Mouse (Mus musculus): ENCODE results near the gene Gm48551. TPM values are rescaled to one million over a fixed set of nuclear protein-coding genes. Genes with fewer than 3 reads are reported as not detected.

Gene Gm48551
- polyA plus RNA-seq, 1 experiment from 2014 or later, result 1.9 TPM

Small RNA genes lying within 50 kb of the gene (microRNA-seq; reads per million reads assigned to microRNA genes)
- 2.5 reads per million for gene Mir1191b (ENCODE audit: borderline number of aligned reads)
- gene Mir6913 (ENCODE audit: borderline number of aligned reads), result not detected

Other genes with a start within 250 kb of the Gm48551 start
- gene Zbtb7a, start 249.2 kb upstream of the Gm48551 start, polyA plus RNA-seq (2014; fragmentation: Nextera tagmentation; extraction: Ambion mirVana), result 31.6 and 34.2 TPM in 2 replicates
- 41.2 and 50.9 TPM in 2 replicates for gene Pias4, start 216.5 kb upstream of the Gm48551 start, polyA plus RNA-seq (2014; fragmentation: Nextera tagmentation; extraction: Ambion mirVana)
- gene Eef2, start 207.8 kb upstream of the Gm48551 start, polyA plus RNA-seq (2014; fragmentation: Nextera tagmentation; extraction: Ambion mirVana), result 626 and 647 TPM in 2 replicates
- 44.5 and 45.6 TPM in 2 replicates for gene Dapk3, start 201.5 kb upstream of the Gm48551 start, polyA plus RNA-seq (2014; fragmentation: Nextera tagmentation; extraction: Ambion mirVana)
- gene 4930442H23Rik, start 200.6 kb upstream of the Gm48551 start, polyA plus RNA-seq (2014; fragmentation: Nextera tagmentation; extraction: Ambion mirVana), result not detected in 2 replicates
- not detected in 2 replicates for gene Nmrk2, start 182.4 kb upstream of the Gm48551 start, polyA plus RNA-seq (2014; fragmentation: Nextera tagmentation; extraction: Ambion mirVana)
- gene Atcay, start 153.6 kb upstream of the Gm48551 start, polyA plus RNA-seq (2014; fragmentation: Nextera tagmentation; extraction: Ambion mirVana), result 0.05 TPM in 1 of 2 replicates, not detected in the other
- 1.3 and 2.1 TPM in 2 replicates for gene Zfr2, start 151.3 kb upstream of the Gm48551 start, polyA plus RNA-seq (2014; fragmentation: Nextera tagmentation; extraction: Ambion mirVana)
- 2.1 TPM in 2 replicates for gene Matk, start 131.5 kb upstream of the Gm48551 start, polyA plus RNA-seq (2014; fragmentation: Nextera tagmentation; extraction: Ambion mirVana)
- gene Mrpl54, start 117.5 kb upstream of the Gm48551 start, polyA plus RNA-seq (2014; fragmentation: Nextera tagmentation; extraction: Ambion mirVana), result 226 and 233 TPM in 2 replicates
- 47.5 and 55.0 TPM in 2 replicates for gene Apba3, start 117.5 kb upstream of the Gm48551 start, polyA plus RNA-seq (2014; fragmentation: Nextera tagmentation; extraction: Ambion mirVana)
- gene Tjp3, start 92.9 kb upstream of the Gm48551 start, polyA plus RNA-seq (2014; fragmentation: Nextera tagmentation; extraction: Ambion mirVana), result 1.8 TPM in 2 replicates
- gene Pip5k1c, start 91.5 kb upstream of the Gm48551 start, polyA plus RNA-seq (2014; fragmentation: Nextera tagmentation; extraction: Ambion mirVana), result 40.0 and 42.5 TPM in 2 replicates
- gene Cactin, start 63.4 kb upstream of the Gm48551 start, polyA plus RNA-seq (2014; fragmentation: Nextera tagmentation; extraction: Ambion mirVana), result 49.9 and 51.9 TPM in 2 replicates
- gene Tbxa2r, start 55.7 kb upstream of the Gm48551 start, polyA plus RNA-seq (2014; fragmentation: Nextera tagmentation; extraction: Ambion mirVana), result 7.8 and 7.9 TPM in 2 replicates
- gene Gipc3, start 41.2 kb upstream of the Gm48551 start, polyA plus RNA-seq (2014; fragmentation: Nextera tagmentation; extraction: Ambion mirVana), result not detected in 2 replicates
- gene Hmg20b, start 34.0 kb upstream of the Gm48551 start, polyA plus RNA-seq (2014; fragmentation: Nextera tagmentation; extraction: Ambion mirVana), result 68.6 and 69.2 TPM in 2 replicates
- 11.2 TPM in 2 replicates for gene Mfsd12, start 27.0 kb upstream of the Gm48551 start, polyA plus RNA-seq (2014; fragmentation: Nextera tagmentation; extraction: Ambion mirVana)
- 0.64 and 0.68 TPM in 2 replicates for gene 4930404N11Rik, start 18.6 kb upstream of the Gm48551 start, polyA plus RNA-seq (2014; fragmentation: Nextera tagmentation; extraction: Ambion mirVana)
- 74.0 and 75.9 TPM in 2 replicates for gene Fzr1, start 6.0 kb upstream of the Gm48551 start, polyA plus RNA-seq (2014; fragmentation: Nextera tagmentation; extraction: Ambion mirVana)
- 97.4 and 99.3 TPM in 2 replicates for gene Dohh, start within 50 bp of the Gm48551 start, polyA plus RNA-seq (2014; fragmentation: Nextera tagmentation; extraction: Ambion mirVana)
- 0.62 and 0.67 TPM in 2 replicates for gene Gm48552, start 4.5 kb downstream of the Gm48551 start, polyA plus RNA-seq (2014; fragmentation: Nextera tagmentation; extraction: Ambion mirVana)
- gene Smim24, start 8.6 kb downstream of the Gm48551 start, polyA plus RNA-seq (2014; fragmentation: Nextera tagmentation; extraction: Ambion mirVana), result 3.8 and 4.5 TPM in 2 replicates
- gene Nfic, start 71.2 kb downstream of the Gm48551 start, polyA plus RNA-seq (2014; fragmentation: Nextera tagmentation; extraction: Ambion mirVana), result 15.4 and 21.4 TPM in 2 replicates
- gene Celf5, start 98.2 kb downstream of the Gm48551 start, polyA plus RNA-seq (2014; fragmentation: Nextera tagmentation; extraction: Ambion mirVana), result 0.12 TPM in 1 of 2 replicates, not detected in the other
- gene Ncln, start 111.9 kb downstream of the Gm48551 start, polyA plus RNA-seq (2014; fragmentation: Nextera tagmentation; extraction: Ambion mirVana), result 92.2 and 97.9 TPM in 2 replicates
- gene S1pr4, start 115.7 kb downstream of the Gm48551 start, polyA plus RNA-seq (2014; fragmentation: Nextera tagmentation; extraction: Ambion mirVana), result 4.5 and 4.6 TPM in 2 replicates
- gene Gna15, start 139.8 kb downstream of the Gm48551 start, polyA plus RNA-seq (2014; fragmentation: Nextera tagmentation; extraction: Ambion mirVana), result 10.1 and 11.3 TPM in 2 replicates
- 46.4 and 47.0 TPM in 2 replicates for gene Gna11, start 160.7 kb downstream of the Gm48551 start, polyA plus RNA-seq (2014; fragmentation: Nextera tagmentation; extraction: Ambion mirVana)
- gene Aes, start 175.0 kb downstream of the Gm48551 start, polyA plus RNA-seq (2014; fragmentation: Nextera tagmentation; extraction: Ambion mirVana), result 213 and 229 TPM in 2 replicates
- gene Tle2, start 190.1 kb downstream of the Gm48551 start, polyA plus RNA-seq (2014; fragmentation: Nextera tagmentation; extraction: Ambion mirVana), result 5.1 and 6.9 TPM in 2 replicates
- 13.2 and 16.7 TPM in 2 replicates for gene Tle6, start 216.6 kb downstream of the Gm48551 start, polyA plus RNA-seq (2014; fragmentation: Nextera tagmentation; extraction: Ambion mirVana)
- gene BC025920, start 221.8 kb downstream of the Gm48551 start, polyA plus RNA-seq (2014; fragmentation: Nextera tagmentation; extraction: Ambion mirVana), result 0.81 and 1.1 TPM in 2 replicates
- 22.8 and 22.9 TPM in 2 replicates for gene Sirt6, start 243.3 kb downstream of the Gm48551 start, polyA plus RNA-seq (2014; fragmentation: Nextera tagmentation; extraction: Ambion mirVana)
- 3.6 and 4.6 TPM in 2 replicates for gene Ankrd24, start 244.1 kb downstream of the Gm48551 start, polyA plus RNA-seq (2014; fragmentation: Nextera tagmentation; extraction: Ambion mirVana)

All from liver, embryonic 11.5 days (tissue).